Mouse (Mus musculus): ENCODE data around the gene Abraxas2.

Abraxas2 gene

GRCm38 (mm10) chr7:132853946-132854345, 5.1 kb upstream of the Abraxas2 start:
- no peak for DNase-seq (ENCODE audit: low read depth, low spot score)

GRCm38 (mm10) chr7:132856083-132856482, 2.9 kb upstream of the Abraxas2 start:
- DNase-seq (ENCODE audit: low read depth, low spot score), result no peak

- no peak for DNase-seq (ENCODE audit: low read depth, low spot score)
Observed at GRCm38 (mm10) chr7:132858043-132858608, 899 bp upstream of the Abraxas2 start.

- no peak for DNase-seq (ENCODE audit: low read depth, low spot score)
Observed at GRCm38 (mm10) chr7:132866316-132866715, 7.3 kb downstream of the Abraxas2 start.

GRCm38 (mm10) chr7:132873043-132873442, 14.0 kb downstream of the Abraxas2 start:
- DNase-seq (ENCODE audit: low read depth, low spot score), result no peak

GRCm38 (mm10) chr7:132875391-132876086, 16.5 kb downstream of the Abraxas2 start:
- DNase-seq (ENCODE audit: low read depth, low spot score), result no peak

GRCm38 (mm10) chr7:132880276-132880675, 21.3 kb downstream of the Abraxas2 start:
- DNase-seq (ENCODE audit: low read depth, low spot score), result no peak

- DNase-seq (ENCODE audit: low read depth, low spot score), result no peak
Observed at GRCm38 (mm10) chr7:132882343-132882742, 23.3 kb downstream of the Abraxas2 start.

GRCm38 (mm10) chr7:132884031-132884430, 25.0 kb downstream of the Abraxas2 start:
- DNase-seq (ENCODE audit: low read depth, low spot score), result no peak

- DNase-seq (ENCODE audit: low read depth, low spot score), result no peak
Observed at GRCm38 (mm10) chr7:132887019-132887804, 28.2 kb downstream of the Abraxas2 start.

GRCm38 (mm10) chr7:132888052-132888451, 29.0 kb downstream of the Abraxas2 start:
- DNase-seq (ENCODE audit: low read depth, low spot score), result no peak

GRCm38 (mm10) chr7:132888518-132889249, 29.7 kb downstream of the Abraxas2 start:
- no peak for DNase-seq (ENCODE audit: low read depth, low spot score)

- no peak for DNase-seq (ENCODE audit: low read depth, low spot score)
Observed at GRCm38 (mm10) chr7:132889691-132890090, 30.7 kb downstream of the Abraxas2 start.

- no peak for DNase-seq (ENCODE audit: low read depth, low spot score)
Observed at GRCm38 (mm10) chr7:132890201-132890600, 31.2 kb downstream of the Abraxas2 start.

- DNase-seq (ENCODE audit: low read depth, low spot score), result no peak
Observed at GRCm38 (mm10) chr7:132891561-132892310, 32.7 kb downstream of the Abraxas2 start.

GRCm38 (mm10) chr7:132892311-132892661, 33.3 kb downstream of the Abraxas2 start:
- no peak for DNase-seq (ENCODE audit: low read depth, low spot score)

- no peak for DNase-seq (ENCODE audit: low read depth, low spot score)
Observed at GRCm38 (mm10) chr7:132892806-132893205, 33.8 kb downstream of the Abraxas2 start.

GRCm38 (mm10) chr7:132893336-132893735, 34.3 kb downstream of the Abraxas2 start:
- DNase-seq (ENCODE audit: low read depth, low spot score), result no peak

- DNase-seq (ENCODE audit: low read depth, low spot score), result no peak
Observed at GRCm38 (mm10) chr7:132894841-132895555, 36.0 kb downstream of the Abraxas2 start.

GRCm38 (mm10) chr7:132896206-132896815, 37.3 kb downstream of the Abraxas2 start:
- DNase-seq (ENCODE audit: low read depth, low spot score), result no peak

All from c-Kit-negative CD71-positive TER-119-positive erythroid progenitor cells, embryonic 14.5 days (primary cell).